Mouse (Mus musculus): ENCODE measurements around the gene Rcbtb2.

DNA sequence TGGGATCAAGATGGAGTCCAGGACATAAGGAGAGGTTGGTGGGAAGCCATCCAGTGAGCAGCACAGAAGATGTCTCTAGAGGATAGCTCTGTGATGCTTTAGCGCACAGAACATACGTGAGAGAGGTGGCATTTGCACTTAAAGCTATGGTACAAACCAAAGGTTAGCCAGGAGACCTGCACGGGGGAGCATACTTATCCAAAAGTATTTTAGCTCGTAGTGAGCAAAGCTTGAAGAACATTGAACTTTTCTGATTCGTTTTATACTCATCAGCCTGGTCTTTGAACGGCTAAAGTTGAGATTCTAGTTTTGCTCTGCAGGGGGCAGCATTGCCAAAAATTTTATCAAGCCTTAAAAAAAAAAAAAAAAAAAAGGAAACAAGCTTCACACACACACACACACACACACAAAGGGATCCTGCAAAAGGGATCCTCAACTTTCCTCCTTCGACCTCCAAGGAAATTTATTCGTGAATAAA is 16.6 kb upstream of the Rcbtb2 start:
- TF ChIP-seq CTCF (IDR thresholded peaks at IDR 0.05; ENCODE audit: borderline replicate concordance, extremely low read depth, insufficient read depth, insufficient read length), result peak; percentile 28; the same call in 1 of the 2 replicates
- no peak for TF ChIP-seq POLR2A (IDR thresholded peaks at IDR 0.05; ENCODE audit: borderline replicate concordance, extremely low read depth, insufficient read depth, insufficient read length, poor library complexity, severe bottlenecking)
